Mouse (Mus musculus): ENCODE results near the gene Cars2.
"Not testable (repeated sequence)": the region's sequence is repeated elsewhere in the genome, so short reads cannot be mapped to it uniquely, and the experiment has no call there.

Cars2 gene

DNA sequence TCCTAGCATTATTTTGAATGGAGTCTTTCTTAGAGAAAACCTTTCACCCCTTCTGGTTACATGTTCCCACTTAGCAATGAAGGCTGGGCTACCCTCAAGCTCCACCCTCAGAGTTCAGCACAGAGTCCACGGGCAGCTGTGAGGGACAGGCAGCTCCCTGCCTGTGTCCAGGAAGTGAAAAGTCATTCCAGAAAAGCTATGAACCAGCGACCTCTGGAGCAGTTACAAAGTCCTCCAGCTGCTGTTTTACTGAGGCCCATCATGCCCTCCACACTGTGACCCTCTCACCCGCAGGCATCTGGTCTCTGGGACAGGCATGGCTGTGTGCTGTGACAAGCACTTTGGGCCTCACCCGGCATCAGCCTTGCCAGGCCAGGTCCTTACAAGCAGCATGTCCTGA is 77.5 kb downstream of the Cars2 start:
- no peak for DNase-seq (ENCODE audit: low spot score)

DNA sequence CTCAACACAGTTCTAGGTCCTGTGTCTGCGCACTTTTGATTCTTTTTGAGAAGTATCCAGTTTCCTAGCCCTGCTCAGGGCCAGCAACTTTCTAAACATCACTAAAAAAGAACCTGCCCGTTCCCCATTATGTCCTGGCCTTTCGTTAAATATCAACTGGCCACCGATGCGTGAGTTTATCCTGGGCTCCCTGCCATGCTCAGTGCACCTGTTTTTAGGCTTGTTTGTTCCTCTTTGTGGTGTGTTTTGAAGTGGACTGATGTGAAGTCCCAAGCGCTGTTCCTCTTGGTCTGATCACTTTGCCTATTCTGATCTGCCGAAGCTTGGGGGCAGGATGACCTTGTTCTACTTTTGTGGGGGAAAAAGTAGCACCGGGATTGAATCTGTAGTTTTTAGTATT is 79.3 kb downstream of the Cars2 start:
- DNase-seq (ENCODE audit: low spot score), result no peak

DNA sequence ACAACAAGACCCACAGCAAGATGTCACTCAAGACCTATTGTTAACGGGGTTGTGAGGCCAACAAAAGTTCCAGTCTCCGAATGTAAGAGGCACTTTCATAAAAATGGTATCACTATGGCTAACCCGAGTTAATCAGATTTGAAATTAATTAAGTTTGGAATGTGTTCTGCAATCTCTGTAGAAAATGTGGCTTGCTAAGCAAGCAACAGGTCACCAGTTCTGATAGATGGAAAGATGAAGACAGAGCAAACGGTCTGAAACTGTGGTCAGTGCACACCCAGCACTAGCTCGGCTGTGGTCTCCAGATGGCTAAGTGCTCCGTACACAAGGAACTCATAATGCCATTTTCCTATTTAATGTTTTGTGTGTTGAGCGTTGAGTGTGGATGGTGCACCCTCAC is 79.9 kb downstream of the Cars2 start:
- DNase-seq (ENCODE audit: low spot score), result no peak

DNA sequence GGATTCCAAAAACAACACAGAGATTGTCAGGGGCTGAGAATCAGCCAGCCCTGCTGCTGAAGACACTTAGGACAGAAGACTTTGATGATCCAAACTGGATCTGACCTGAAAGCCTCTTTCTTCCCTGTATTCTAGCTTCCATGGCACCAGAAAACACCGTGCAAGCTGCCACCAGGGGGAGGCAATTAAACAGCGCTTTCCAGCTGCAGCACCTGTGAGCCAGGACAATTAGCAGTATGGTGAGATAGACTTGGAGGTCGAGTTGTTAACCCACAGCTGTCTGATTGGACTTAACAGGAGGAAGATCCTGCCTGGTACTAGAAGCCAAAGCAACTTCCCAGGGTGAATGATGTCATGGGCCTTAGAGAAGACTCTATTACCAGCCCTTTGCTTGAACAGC is 81.5 kb downstream of the Cars2 start:
- no peak for DNase-seq (ENCODE audit: low spot score)

DNA sequence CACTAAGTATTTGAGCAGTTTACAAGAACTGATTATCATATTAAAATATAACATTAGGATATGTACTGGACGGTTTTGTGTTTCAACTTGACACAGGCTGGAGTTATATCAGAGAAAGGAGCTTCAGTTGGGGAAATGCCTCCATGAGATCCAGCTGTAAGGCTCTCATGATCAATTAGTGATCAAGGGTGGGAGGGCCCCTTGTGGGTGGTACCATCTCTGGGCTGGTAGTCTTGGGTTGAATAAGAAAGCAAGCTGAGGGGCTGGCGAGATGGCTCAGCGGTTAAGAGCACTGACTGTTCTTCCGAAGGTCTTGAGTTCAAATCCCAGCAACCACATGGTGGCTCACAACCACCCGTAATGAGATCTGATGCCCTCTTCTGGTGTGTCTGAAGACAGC is 84.1 kb downstream of the Cars2 start:
- DNase-seq (ENCODE audit: low spot score), result not testable (repeated sequence)

DNA sequence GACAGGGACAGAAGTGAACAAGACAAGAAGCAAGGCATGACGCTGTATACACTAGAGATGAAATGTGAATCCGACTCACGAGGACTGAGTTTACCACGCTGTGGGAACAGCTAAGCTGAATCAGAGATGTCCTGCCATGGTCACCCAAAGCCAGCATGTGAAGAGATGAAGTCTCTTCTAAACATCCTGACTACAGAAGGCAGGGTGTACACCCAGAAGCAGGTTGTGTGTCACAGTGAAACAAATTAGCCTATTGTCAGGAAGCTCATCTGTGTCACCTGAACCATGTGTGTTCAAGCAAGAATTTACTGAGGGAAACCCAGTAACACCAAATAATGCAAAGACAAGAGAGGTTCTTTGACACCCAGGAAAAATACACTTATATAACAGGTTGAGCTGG is 85.0 kb downstream of the Cars2 start:
- DNase-seq (ENCODE audit: low spot score), result no peak

DNA sequence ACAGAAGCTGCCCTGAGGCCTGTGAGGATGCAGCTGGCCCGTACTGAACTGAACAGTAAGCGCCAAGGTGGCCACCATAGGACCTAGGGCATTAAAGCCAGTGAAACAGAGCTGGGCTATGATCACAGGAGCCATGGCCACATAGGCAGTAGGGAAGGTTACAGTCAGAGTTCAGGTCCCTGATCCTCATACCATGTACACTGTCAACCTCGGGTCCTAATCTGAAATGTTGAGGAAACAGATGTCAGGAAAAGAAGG is 85.9 kb downstream of the Cars2 start:
- no peak for DNase-seq (ENCODE audit: low spot score)

Measured in ovary, adult 18-20 months (tissue).